Mouse (Mus musculus) heart, postnatal 36 days (tissue): ENCODE measurements around the gene Pom121l12. TPM values are rescaled to one million over a fixed set of nuclear protein-coding genes. Genes with fewer than 3 reads are reported as not detected.

Source experiments
- DNase-seq, 2 experiments: peaks; one replicate each; pipeline ENCODE4 v3.0.0; 2021 to 2022
- intact Hi-C: fragments of 180-260 bp; cut with DNase I; formaldehyde crosslinking; loops from one replicate; pipeline ENCODE4 v1.15.1; 2025
- total RNA-seq, 2 experiments: library from RNA; stranded (reverse); gene quantifications; 2 replicates each; pipeline ENCODE4 v1.2.3; 2021

Pom121l12 gene
- not detected for total RNA-seq

GRCm38 (mm10) chr11:14598976-14599375, at the start of gene Pom121l12:
Gene Pom121l12, plus strand, starts transcription at chr11:14599276.
- no peak for DNase-seq
- intact Hi-C loops, result no loop called here

- intact Hi-C loops, result no loop called here
- DNase-seq, result no peak
Measured at GRCm38 (mm10) chr11:14611859-14612258, 12.8 kb downstream of the Pom121l12 start.
